Mouse (Mus musculus): ENCODE measurements around the gene Olfr1291-ps1.

DNA sequence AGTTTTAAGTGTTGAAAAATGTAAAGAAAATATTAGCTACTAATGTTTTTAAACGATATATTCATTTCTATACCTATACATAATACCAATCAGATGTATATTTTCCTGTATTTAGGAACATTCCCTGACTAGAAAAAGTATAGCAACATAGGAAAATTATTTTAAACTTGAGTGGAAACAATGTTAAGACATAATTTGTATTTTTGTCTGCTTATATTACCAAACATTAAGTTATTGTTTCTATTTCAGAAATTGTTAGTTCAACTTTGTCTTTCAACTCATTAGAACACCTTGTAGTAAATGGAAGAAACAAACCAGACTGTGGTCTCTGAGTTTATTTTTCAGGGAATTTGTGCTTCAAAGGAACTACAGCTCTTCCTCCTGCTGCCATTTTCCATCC, 48.1 kb upstream of the Olfr1291-ps1 start, which contains the start of gene Olfr1287:
- TF ChIP-seq MYOG (IDR thresholded peaks at IDR 0.05; ENCODE audit: control insufficient read depth in 1 of 3, insufficient read depth in 1 of 3, insufficient read length in 2 of 3, low read depth in 2 of 3) (no peak), MAX (IDR thresholded peaks at IDR 0.05; ENCODE audit: low read depth) (no peak), POLR2A (IDR thresholded peaks at IDR 0.05; ENCODE audit: insufficient read length, low read depth) (no peak), POLR2AphosphoS2 (IDR thresholded peaks at IDR 0.05; ENCODE audit: insufficient read length, low read depth) (no peak), CEBPB (IDR thresholded peaks at IDR 0.05; ENCODE audit: insufficient read depth, poor library complexity, severe bottlenecking) (no peak), SRF (IDR thresholded peaks at IDR 0.05; ENCODE audit: control insufficient read depth, insufficient read length, low read depth) (no peak), E2F4 (IDR thresholded peaks at IDR 0.05; ENCODE audit: insufficient read depth) (no peak), TCF12 (IDR thresholded peaks at IDR 0.05; ENCODE audit: insufficient read depth, poor library complexity, severe bottlenecking) (no peak), USF1 (IDR thresholded peaks at IDR 0.05; ENCODE audit: low read depth) (no peak)

Measured in myocyte (in vitro differentiated cells).